Mouse (Mus musculus): ENCODE data around the gene Nlgn1. TPM values are rescaled to one million over a fixed set of nuclear protein-coding genes. Genes with fewer than 3 reads are reported as not detected.

The Nlgn1 gene
- polyA plus RNA-seq, 1 experiment: not detected

DNA sequence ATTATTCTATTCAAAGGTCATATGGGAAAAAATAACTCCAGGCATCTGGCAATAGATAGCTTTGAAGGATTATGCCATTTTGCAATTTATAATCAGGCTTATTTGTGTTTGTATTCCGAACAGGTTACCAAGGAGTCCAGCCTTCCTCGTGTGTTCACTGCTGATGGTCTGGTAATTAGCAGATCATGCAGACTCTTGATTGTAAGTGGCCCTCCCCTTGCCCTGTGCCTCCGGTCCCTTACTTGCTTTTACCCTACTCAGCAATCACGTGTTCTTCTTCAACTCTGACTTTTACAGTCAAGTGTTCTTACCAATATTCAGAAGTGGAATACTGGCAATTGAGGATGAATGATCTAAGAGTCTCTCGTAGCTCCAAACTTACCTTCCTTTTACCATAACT is 309.0 kb downstream of the Nlgn1 start:
- Histone ChIP-seq H3K4me2 (ENCODE audit: low read depth) (no peak overlapping the region), H3K4me3 (no peak overlapping the region), H3K27me3 (ENCODE audit: control insufficient read depth, insufficient read depth, insufficient read length) (no peaks in the 10 kb centered on the region), H3K79me2 (ENCODE audit: control insufficient read depth, insufficient read depth) (no peaks in the 10 kb centered on the region), H3K36me3 (ENCODE audit: control insufficient read depth, insufficient read depth) (no peaks in the 10 kb centered on the region), H3ac (ENCODE audit: control insufficient read depth, insufficient read length) (no peak overlapping the region)
- no peak for TF ChIP-seq TCF3 (IDR thresholded peaks at IDR 0.05; ENCODE audit: insufficient read length, low read depth)
- no peak for TF ChIP-seq USF1 (IDR thresholded peaks at IDR 0.05; ENCODE audit: low read depth)
- TF ChIP-seq MAX (IDR thresholded peaks at IDR 0.05; ENCODE audit: low read depth): no peak
- no peak for TF ChIP-seq CEBPB (IDR thresholded peaks at IDR 0.05; ENCODE audit: insufficient read depth, poor library complexity, severe bottlenecking)
- TF ChIP-seq E2F4 (IDR thresholded peaks at IDR 0.05; ENCODE audit: insufficient read depth): no peak
- TF ChIP-seq MYOG (IDR thresholded peaks at IDR 0.05; ENCODE audit: control insufficient read depth in 1 of 3, insufficient read depth in 1 of 3, insufficient read length in 2 of 3, low read depth in 2 of 3): no peak
- no peak for TF ChIP-seq REST (IDR thresholded peaks at IDR 0.05; ENCODE audit: insufficient read depth, insufficient read length)
- TF ChIP-seq SRF (IDR thresholded peaks at IDR 0.05; ENCODE audit: control insufficient read depth, insufficient read length, low read depth): no peak
- no peak for TF ChIP-seq MYOD1 (IDR thresholded peaks at IDR 0.05; ENCODE audit: control insufficient read depth in 1 of 3, insufficient read length in 2 of 3, low read depth in 2 of 3)
- TF ChIP-seq TCF12 (IDR thresholded peaks at IDR 0.05; ENCODE audit: insufficient read depth, poor library complexity, severe bottlenecking): no peak

DNA sequence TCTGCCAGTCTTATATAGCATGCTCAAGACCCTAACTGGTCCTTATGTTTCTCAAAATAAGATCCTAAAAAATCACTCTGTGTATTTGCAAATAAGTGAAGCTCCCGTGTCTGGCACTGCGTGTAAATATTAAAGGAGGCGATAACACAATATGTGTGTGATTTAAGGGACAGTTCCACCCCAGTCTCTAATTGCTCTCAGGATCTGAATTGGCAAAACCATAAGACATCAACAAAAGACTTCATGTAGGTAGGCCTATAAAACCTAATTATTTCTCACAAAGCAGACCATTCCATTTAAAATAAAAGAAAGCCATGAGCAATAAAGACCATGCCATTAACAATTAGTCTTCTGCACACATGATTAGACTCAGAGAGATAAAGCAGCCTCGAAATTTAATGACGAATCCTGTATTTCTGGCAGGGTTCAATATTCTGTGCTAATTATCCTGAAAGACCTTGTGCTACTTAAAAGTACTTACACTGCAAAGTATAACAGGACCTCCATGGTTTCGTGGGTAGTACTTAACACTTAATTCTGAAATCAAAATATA is 310.6 kb downstream of the Nlgn1 start:
- TF ChIP-seq CEBPB (IDR thresholded peaks at IDR 0.05; ENCODE audit: insufficient read depth, poor library complexity, severe bottlenecking): no peak
- Histone ChIP-seq H3K36me3 (ENCODE audit: control insufficient read depth, insufficient read depth) (no peaks in the 10 kb centered on the region), H3K4me3 (no peak overlapping the region), H3ac (ENCODE audit: control insufficient read depth, insufficient read length) (no peak overlapping the region), H3K4me2 (ENCODE audit: low read depth) (no peak overlapping the region), H3K79me2 (ENCODE audit: control insufficient read depth, insufficient read depth) (no peaks in the 10 kb centered on the region), H3K27me3 (ENCODE audit: control insufficient read depth, insufficient read depth, insufficient read length) (no peaks in the 10 kb centered on the region)

DNA sequence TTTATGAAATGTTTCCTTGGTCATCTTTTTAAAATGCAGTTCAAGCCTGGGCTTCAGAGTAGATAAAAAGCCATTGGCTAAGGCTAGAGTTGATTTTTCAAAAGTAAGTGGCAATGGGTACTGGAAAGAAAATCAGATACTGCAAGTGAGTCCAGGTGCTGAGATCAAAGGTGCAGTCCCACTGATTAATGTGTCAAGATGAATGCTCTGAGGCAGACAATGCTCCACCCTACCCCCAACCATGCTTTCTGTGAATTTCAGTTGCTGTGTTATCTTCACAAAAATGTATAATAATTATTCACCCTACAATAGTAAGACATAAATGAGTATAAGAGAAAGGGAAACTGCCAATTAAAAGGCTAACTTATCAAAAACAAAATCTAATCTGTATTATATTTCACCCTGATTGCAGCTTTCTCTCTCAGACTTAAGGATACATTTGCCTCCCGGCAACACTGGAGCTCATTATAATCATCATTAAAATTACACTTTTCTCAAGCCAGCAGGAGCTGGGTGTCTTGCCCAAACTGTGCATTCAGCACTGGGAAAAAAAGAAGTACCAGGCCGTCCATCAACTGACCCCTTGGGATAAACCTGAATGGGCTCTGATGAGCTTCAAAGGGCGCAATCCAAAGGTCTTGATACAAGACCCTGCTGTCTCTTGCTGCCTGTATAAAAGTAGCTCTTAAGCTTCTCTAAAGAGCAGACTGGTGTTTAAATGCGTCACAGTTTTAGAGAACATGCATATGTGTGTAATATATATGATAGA is 320.8 kb downstream of the Nlgn1 start:
- no peak overlapping the region for H3K4me2 ChIP-seq (ENCODE audit: low read depth)
- H3K79me2 ChIP-seq (ENCODE audit: control insufficient read depth, insufficient read depth): no peaks in the 10 kb centered on the region
- no peak overlapping the region for H3K4me3 ChIP-seq
- H3K27me3 ChIP-seq (ENCODE audit: control insufficient read depth, insufficient read depth, insufficient read length): no peaks in the 10 kb centered on the region
- H3ac ChIP-seq (ENCODE audit: control insufficient read depth, insufficient read length): no peak overlapping the region
- no peak for TF ChIP-seq TCF3 (IDR thresholded peaks at IDR 0.05; ENCODE audit: insufficient read length, low read depth)
- no peak for TF ChIP-seq CEBPB (IDR thresholded peaks at IDR 0.05; ENCODE audit: insufficient read depth, poor library complexity, severe bottlenecking)
- TF ChIP-seq POLR2AphosphoS2 (IDR thresholded peaks at IDR 0.05; ENCODE audit: insufficient read length, low read depth): no peak
- H3K36me3 ChIP-seq (ENCODE audit: control insufficient read depth, insufficient read depth): no peaks in the 10 kb centered on the region

DNA sequence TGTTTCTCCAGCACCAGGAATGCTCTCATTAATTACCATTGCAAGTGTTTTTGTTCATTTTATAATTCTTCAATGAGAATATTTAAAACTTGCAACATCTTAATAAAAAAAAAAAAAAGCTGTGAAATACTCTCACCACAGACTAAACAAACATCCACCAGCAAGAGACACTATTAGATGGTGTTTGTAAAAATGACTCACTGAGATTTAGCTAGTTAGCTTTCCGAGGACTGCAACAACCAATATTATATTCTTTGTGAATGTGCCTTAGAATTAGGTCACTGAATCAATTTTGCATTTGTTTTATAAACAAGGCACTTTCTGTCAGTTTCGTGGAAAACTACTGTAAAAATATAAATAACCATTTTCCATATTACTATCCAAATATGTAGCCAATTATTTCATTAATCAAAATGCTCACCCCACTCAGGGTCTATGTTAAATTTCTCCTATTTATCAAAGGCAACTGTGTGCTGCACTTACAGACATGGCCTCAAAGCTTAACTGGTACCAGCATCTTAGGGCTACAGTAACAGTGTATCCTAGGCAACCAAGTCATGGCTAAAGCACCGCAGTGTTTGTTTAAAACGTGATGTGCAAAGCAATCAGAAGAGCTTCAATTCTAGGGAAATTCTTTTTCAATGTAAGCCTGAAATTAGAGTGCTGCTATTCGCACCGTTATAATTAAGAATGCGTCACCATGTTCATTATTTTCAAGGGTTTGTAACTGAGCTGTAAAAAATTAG is 329.2 kb downstream of the Nlgn1 start:
- no peaks in the 10 kb centered on the region for H3K27me3 ChIP-seq (ENCODE audit: control insufficient read depth, insufficient read depth, insufficient read length)
- H3K36me3 ChIP-seq (ENCODE audit: control insufficient read depth, insufficient read depth): no peaks in the 10 kb centered on the region
- TF ChIP-seq MYOG (IDR thresholded peaks at IDR 0.05; ENCODE audit: control insufficient read depth in 1 of 3, insufficient read depth in 1 of 3, insufficient read length in 2 of 3, low read depth in 2 of 3): no peak
- TF ChIP-seq POLR2AphosphoS2 (IDR thresholded peaks at IDR 0.05; ENCODE audit: insufficient read length, low read depth): no peak
- TF ChIP-seq CEBPB (IDR thresholded peaks at IDR 0.05; ENCODE audit: insufficient read depth, poor library complexity, severe bottlenecking): no peak
- TF ChIP-seq TCF3 (IDR thresholded peaks at IDR 0.05; ENCODE audit: insufficient read length, low read depth): no peak
- no peak for TF ChIP-seq USF1 (IDR thresholded peaks at IDR 0.05; ENCODE audit: low read depth)
- no peak for TF ChIP-seq TCF12 (IDR thresholded peaks at IDR 0.05; ENCODE audit: insufficient read depth, poor library complexity, severe bottlenecking)
- TF ChIP-seq MAX (IDR thresholded peaks at IDR 0.05; ENCODE audit: low read depth): no peak
- TF ChIP-seq POLR2A (IDR thresholded peaks at IDR 0.05; ENCODE audit: insufficient read length, low read depth): no peak
- no peak for TF ChIP-seq SRF (IDR thresholded peaks at IDR 0.05; ENCODE audit: control insufficient read depth, insufficient read length, low read depth)
- H3ac ChIP-seq (ENCODE audit: control insufficient read depth, insufficient read length): no peak overlapping the region
- H3K4me3 ChIP-seq: no peak overlapping the region
- no peaks in the 10 kb centered on the region for H3K79me2 ChIP-seq (ENCODE audit: control insufficient read depth, insufficient read depth)
- no peak overlapping the region for H3K4me2 ChIP-seq (ENCODE audit: low read depth)

DNA sequence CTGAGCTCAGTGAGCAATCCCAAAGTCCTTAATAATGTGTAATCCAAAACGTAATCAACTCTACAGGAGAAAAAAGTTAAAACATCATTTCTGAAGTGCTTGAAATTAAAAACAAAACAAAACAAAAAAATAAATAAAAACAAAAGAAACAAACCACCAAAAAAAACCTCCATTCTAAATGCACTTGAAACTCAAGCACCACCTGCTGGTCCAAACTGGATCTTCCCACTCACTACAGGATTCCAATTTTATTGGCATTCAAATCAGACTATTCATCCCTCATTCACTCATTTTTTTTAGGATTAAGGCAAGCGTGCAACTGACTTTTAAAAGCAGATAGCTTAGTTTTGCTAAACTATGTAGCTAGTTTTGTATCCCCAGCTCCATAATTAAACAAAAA is 329.9 kb downstream of the Nlgn1 start:
- no peak overlapping the region for H3ac ChIP-seq (ENCODE audit: control insufficient read depth, insufficient read length)
- H3K27me3 ChIP-seq (ENCODE audit: control insufficient read depth, insufficient read depth, insufficient read length): no peaks in the 10 kb centered on the region
- no peaks in the 10 kb centered on the region for H3K79me2 ChIP-seq (ENCODE audit: control insufficient read depth, insufficient read depth)
- no peak overlapping the region for H3K4me3 ChIP-seq
- TF ChIP-seq CEBPB (IDR thresholded peaks at IDR 0.05; ENCODE audit: insufficient read depth, poor library complexity, severe bottlenecking): no peak
- TF ChIP-seq E2F4 (IDR thresholded peaks at IDR 0.05; ENCODE audit: insufficient read depth): no peak
- no peak for TF ChIP-seq TCF12 (IDR thresholded peaks at IDR 0.05; ENCODE audit: insufficient read depth, poor library complexity, severe bottlenecking)
- TF ChIP-seq SRF (IDR thresholded peaks at IDR 0.05; ENCODE audit: control insufficient read depth, insufficient read length, low read depth): no peak
- no peak for TF ChIP-seq TCF3 (IDR thresholded peaks at IDR 0.05; ENCODE audit: insufficient read length, low read depth)
- no peak for TF ChIP-seq USF1 (IDR thresholded peaks at IDR 0.05; ENCODE audit: low read depth)
- TF ChIP-seq MYOG (IDR thresholded peaks at IDR 0.05; ENCODE audit: control insufficient read depth in 1 of 3, insufficient read depth in 1 of 3, insufficient read length in 2 of 3, low read depth in 2 of 3): no peak
- no peak for TF ChIP-seq MAX (IDR thresholded peaks at IDR 0.05; ENCODE audit: low read depth)
- TF ChIP-seq MYOD1 (IDR thresholded peaks at IDR 0.05; ENCODE audit: control insufficient read depth in 1 of 3, insufficient read length in 2 of 3, low read depth in 2 of 3): no peak
- TF ChIP-seq POLR2A (IDR thresholded peaks at IDR 0.05; ENCODE audit: insufficient read length, low read depth): no peak
- no peaks in the 10 kb centered on the region for H3K36me3 ChIP-seq (ENCODE audit: control insufficient read depth, insufficient read depth)
- H3K4me2 ChIP-seq (ENCODE audit: low read depth): no peak overlapping the region
